Mouse (Mus musculus): ENCODE measurements around the gene Ttll5. TPM values are rescaled to one million over a fixed set of nuclear protein-coding genes. Genes with fewer than 3 reads are reported as not detected.

Gene Ttll5
- 10 to 100 TPM; 41.1 to 44.6 TPM for total RNA-seq (2021)

GRCm38 (mm10) chr12:85824438-85825264 lies at the start of gene Ttll5, which contains the start of gene Erg28:
Gene Ttll5, plus strand, starts transcription at chr12:85824659.
Gene Erg28, minus strand, starts transcription at chr12:85824550.
- intact Hi-C loops (cut with DNase I): loop anchor here (1.0 kb wide), 1 partner anchor 255 kb away; the partner anchor contains the start of gene Tgfb3
- peak; percentile 97 to 98 for DNase-seq (ENCODE audit: low spot score in 2 of 2)

- intact Hi-C loops (cut with DNase I): no loop called here
Measured at GRCm38 (mm10) chr12:85778962-85779361, 45.5 kb upstream of the Ttll5 start.

GRCm38 (mm10) chr12:85779707-85780106 lies 44.8 kb upstream of the Ttll5 start:
- DNase-seq (ENCODE audit: low spot score in 2 of 2): no peak
- intact Hi-C loops (cut with DNase I): no loop called here

More at GRCm38 (mm10) chr12:85778962-85779361, 45.5 kb upstream of the Ttll5 start:
- DNase-seq (ENCODE audit: low spot score in 2 of 2): no peak

- intact Hi-C loops (cut with DNase I): no loop called here
- no peak for DNase-seq (ENCODE audit: low spot score in 2 of 2)
Measured at GRCm38 (mm10) chr12:85781606-85782005, 42.9 kb upstream of the Ttll5 start.

- intact Hi-C loops (cut with DNase I): no loop called here
- no peak for DNase-seq (ENCODE audit: low spot score in 2 of 2)
Measured at GRCm38 (mm10) chr12:85784916-85785815, 39.3 kb upstream of the Ttll5 start.

- intact Hi-C loops (cut with DNase I): no loop called here
Measured at GRCm38 (mm10) chr12:85792158-85792557, 32.3 kb upstream of the Ttll5 start.

GRCm38 (mm10) chr12:85792821-85793346 lies 31.6 kb upstream of the Ttll5 start:
- peak; percentile 7 to 64 for DNase-seq (ENCODE audit: low spot score in 2 of 2)
- intact Hi-C loops (cut with DNase I): no loop called here

More at GRCm38 (mm10) chr12:85792158-85792557, 32.3 kb upstream of the Ttll5 start:
- DNase-seq (ENCODE audit: low spot score in 2 of 2): no peak

GRCm38 (mm10) chr12:85794094-85794493 lies 30.4 kb upstream of the Ttll5 start:
- intact Hi-C loops (cut with DNase I): no loop called here
- no peak for DNase-seq (ENCODE audit: low spot score in 2 of 2)

GRCm38 (mm10) chr12:85795551-85795950 lies 28.9 kb upstream of the Ttll5 start:
- DNase-seq (ENCODE audit: low spot score in 2 of 2): no peak
- intact Hi-C loops (cut with DNase I): no loop called here

GRCm38 (mm10) chr12:85800031-85800430 lies 24.4 kb upstream of the Ttll5 start:
- peak in 1 of 2 experiments; percentile 17 for DNase-seq (ENCODE audit: low spot score in 2 of 2)
- intact Hi-C loops (cut with DNase I): no loop called here

GRCm38 (mm10) chr12:85809726-85810125 lies 14.7 kb upstream of the Ttll5 start:
- intact Hi-C loops (cut with DNase I): loop anchor here (10.0 kb wide), 1 partner anchor 305 kb away; no protein-coding TSS in a partner anchor

GRCm38 (mm10) chr12:85810959-85811358 lies 13.5 kb upstream of the Ttll5 start:
- intact Hi-C loops (cut with DNase I): loop anchor here (10.0 kb wide), 1 partner anchor 306 kb away; no protein-coding TSS in a partner anchor
- no peak for DNase-seq (ENCODE audit: low spot score in 2 of 2)

More at GRCm38 (mm10) chr12:85809726-85810125, 14.7 kb upstream of the Ttll5 start:
- DNase-seq (ENCODE audit: low spot score in 2 of 2): no peak

GRCm38 (mm10) chr12:85811676-85812075 lies 12.8 kb upstream of the Ttll5 start:
- no peak for DNase-seq (ENCODE audit: low spot score in 2 of 2)

GRCm38 (mm10) chr12:85813599-85813998 lies 10.9 kb upstream of the Ttll5 start:
- no peak for DNase-seq (ENCODE audit: low spot score in 2 of 2)
- intact Hi-C loops (cut with DNase I): loop anchor here (10.0 kb wide), 1 partner anchor 309 kb away; no protein-coding TSS in a partner anchor

More at GRCm38 (mm10) chr12:85811676-85812075, 12.8 kb upstream of the Ttll5 start:
- intact Hi-C loops (cut with DNase I): loop anchor here (10.0 kb wide), 1 partner anchor 307 kb away; no protein-coding TSS in a partner anchor

- intact Hi-C loops (cut with DNase I): no loop called here
- DNase-seq (ENCODE audit: low spot score in 2 of 2): no peak
Measured at GRCm38 (mm10) chr12:85822051-85822450, 2.4 kb upstream of the Ttll5 start.

GRCm38 (mm10) chr12:85825361-85825760 lies 902 bp downstream of the Ttll5 start:
- DNase-seq (ENCODE audit: low spot score in 2 of 2): no peak
- intact Hi-C loops (cut with DNase I): no loop called here

- no peak for DNase-seq (ENCODE audit: low spot score in 2 of 2)
- intact Hi-C loops (cut with DNase I): no loop called here
Measured at GRCm38 (mm10) chr12:85825822-85826221, 1.4 kb downstream of the Ttll5 start.

- intact Hi-C loops (cut with DNase I): no loop called here
- DNase-seq (ENCODE audit: low spot score in 2 of 2): no peak
Measured at GRCm38 (mm10) chr12:85828856-85829255, 4.4 kb downstream of the Ttll5 start.

GRCm38 (mm10) chr12:85829866-85830265 lies 5.4 kb downstream of the Ttll5 start:
- intact Hi-C loops (cut with DNase I): no loop called here
- no peak for DNase-seq (ENCODE audit: low spot score in 2 of 2)

All from left cerebral cortex, postnatal 25 days (tissue).